In genomic region chr5:20795932-20796331, GRCm38 (mm10) we compare ENCODE assay signal across 21 mouse cellular contexts.
"Had no signal": no experiment of that assay in that cellular context is flagged by ENCODE, and none has a peak within 500 bp of the region (broad histone marks: within the 10 kb centered on the region; RNA-seq: fewer than 3 reads in every experiment).

No protein-coding gene starts in this region.

- H3K27ac ChIP-seq: liver, embryonic 13.5 days; liver, embryonic 15.5 days; lung, embryonic 15.5 days; macrophage; midbrain, embryonic 12.5 days; neural tube, embryonic 13.5 days had no signal

- H3K4me1 ChIP-seq: liver, embryonic 15.5 days; lung, embryonic 15.5 days; midbrain, embryonic 12.5 days; neural tube, embryonic 13.5 days had no signal

- H3K27me3 ChIP-seq: liver, embryonic 13.5 days; liver, embryonic 15.5 days; lung, embryonic 15.5 days; megakaryocyte, embryonic 14.5 days; midbrain, embryonic 12.5 days; neural tube, embryonic 13.5 days had no signal

- ATAC-seq: liver, postnatal 0 days; lung, postnatal 0 days; midbrain, embryonic 16.5 days had no signal

- H3K4me3 ChIP-seq: liver, embryonic 13.5 days; liver, embryonic 15.5 days; lung, embryonic 15.5 days; megakaryocyte, embryonic 14.5 days; midbrain, embryonic 12.5 days; neural tube, embryonic 13.5 days had no signal

- H3K9ac ChIP-seq: liver, embryonic 13.5 days; liver, embryonic 15.5 days; liver, postnatal 0 days; lung, embryonic 15.5 days; midbrain, embryonic 12.5 days; neural tube, embryonic 13.5 days had no signal

- DNase-seq: liver, embryonic 13.5 days; liver, postnatal 0 days; lung, adult 2 months; lung, postnatal 14 days; lung, postnatal 36 days; retina, postnatal 1 day; right cerebral cortex, adult 18-20 months; right cerebral cortex, postnatal 25 days; right cerebral cortex, postnatal 4 days; spleen, adult 18-20 months; thymus, adult 18-20 months; thymus, postnatal 14 days; thymus, postnatal 36 days had no signal

- H3K4me2 ChIP-seq: liver, embryonic 13.5 days; liver, embryonic 15.5 days; lung, embryonic 15.5 days; midbrain, embryonic 12.5 days; neural tube, embryonic 13.5 days had no signal

- H3K9me3 ChIP-seq: liver, embryonic 13.5 days; liver, embryonic 15.5 days; lung, embryonic 15.5 days; megakaryocyte, embryonic 14.5 days; midbrain, embryonic 12.5 days; neural tube, embryonic 13.5 days had no signal
